Mouse (Mus musculus): ENCODE measurements around the gene Itprip. TPM values are rescaled to one million over a fixed set of nuclear protein-coding genes. Genes with fewer than 3 reads are reported as not detected.

The Itprip gene
- polyA plus RNA-seq, 1 experiment from 2014 or later: 2.7 TPM

GRCm38 (mm10) chr19:47931982-47932638 lies 13.0 kb upstream of the Itprip start:
- Histone ChIP-seq H3K4me3 (ENCODE audit: low read depth, low read length) (no peak overlapping the region), H3K27ac (ENCODE audit: low read depth, low read length) (no peak overlapping the region), H3K9me3 (ENCODE audit: control insufficient read depth) (no peaks in the 10 kb centered on the region), H3K27me3 (replicated peaks; ENCODE audit: control insufficient read depth, insufficient read depth, low read length) (no peaks in the 10 kb centered on the region), H3K9ac (ENCODE audit: low read depth, low read length) (no peak overlapping the region), H3K4me2 (replicated peaks; ENCODE audit: low read depth) (no peak overlapping the region), H3K36me3 (ENCODE audit: control insufficient read depth, insufficient read depth) (no peaks in the 10 kb centered on the region), H3K4me1 (replicated peaks; ENCODE audit: control insufficient read depth, insufficient read depth, low read length) (no peaks in the 10 kb centered on the region)
- WGBS: 41% methylated on average over 7 of the region's 7 CpGs
- ATAC-seq: 0 out of 2 replicates have a peak, but pooled peaks have one; percentile 33
- peak; percentile 91 for TF ChIP-seq CTCF (IDR thresholded peaks at IDR 0.05; ENCODE audit: low read depth)

GRCm38 (mm10) chr19:47929043-47929442 lies 9.9 kb upstream of the Itprip start:
- TF ChIP-seq CTCF (IDR thresholded peaks at IDR 0.05; ENCODE audit: low read depth): no peak
- H3K9ac ChIP-seq (ENCODE audit: low read depth, low read length): no peak overlapping the region
- no peaks in the 10 kb centered on the region for H3K9me3 ChIP-seq (ENCODE audit: control insufficient read depth)
- 62% methylated on average over 4 of the region's 4 CpGs for whole genome bisulfite sequencing
- H3K4me1 ChIP-seq (replicated peaks; ENCODE audit: control insufficient read depth, insufficient read depth, low read length): no peaks in the 10 kb centered on the region
- H3K4me3 ChIP-seq (ENCODE audit: low read depth, low read length): no peak overlapping the region
- no peaks in the 10 kb centered on the region for H3K36me3 ChIP-seq (ENCODE audit: control insufficient read depth, insufficient read depth)
- H3K27ac ChIP-seq (ENCODE audit: low read depth, low read length): no peak overlapping the region
- H3K27me3 ChIP-seq (replicated peaks; ENCODE audit: control insufficient read depth, insufficient read depth, low read length): no peaks in the 10 kb centered on the region
- H3K4me2 ChIP-seq (replicated peaks; ENCODE audit: low read depth): no peak overlapping the region
- no peak for ATAC-seq

GRCm38 (mm10) chr19:47927032-47927431 lies 7.9 kb upstream of the Itprip start:
- H3K27ac ChIP-seq (ENCODE audit: low read depth, low read length): no peak overlapping the region
- ATAC-seq: no peak
- WGBS: 87% methylated on average over 2 of the region's 2 CpGs
- no peaks in the 10 kb centered on the region for H3K27me3 ChIP-seq (replicated peaks; ENCODE audit: control insufficient read depth, insufficient read depth, low read length)
- H3K4me3 ChIP-seq (ENCODE audit: low read depth, low read length): no peak overlapping the region
- TF ChIP-seq CTCF (IDR thresholded peaks at IDR 0.05; ENCODE audit: low read depth): no peak
- H3K9ac ChIP-seq (ENCODE audit: low read depth, low read length): no peak overlapping the region
- H3K4me1 ChIP-seq (replicated peaks; ENCODE audit: control insufficient read depth, insufficient read depth, low read length): no peaks in the 10 kb centered on the region
- H3K9me3 ChIP-seq (ENCODE audit: control insufficient read depth): no peaks in the 10 kb centered on the region
- no peaks in the 10 kb centered on the region for H3K36me3 ChIP-seq (ENCODE audit: control insufficient read depth, insufficient read depth)
- no peak overlapping the region for H3K4me2 ChIP-seq (replicated peaks; ENCODE audit: low read depth)

- WGBS: 66% methylated on average over 7 of the region's 7 CpGs
- ATAC-seq: no peak
- no peaks in the 10 kb centered on the region for H3K9me3 ChIP-seq (ENCODE audit: control insufficient read depth)
- no peak overlapping the region for H3K27ac ChIP-seq (ENCODE audit: low read depth, low read length)
- no peak overlapping the region for H3K4me2 ChIP-seq (replicated peaks; ENCODE audit: low read depth)
- no peak overlapping the region for H3K9ac ChIP-seq (ENCODE audit: low read depth, low read length)
- H3K36me3 ChIP-seq (ENCODE audit: control insufficient read depth, insufficient read depth): no peaks in the 10 kb centered on the region
- H3K27me3 ChIP-seq (replicated peaks; ENCODE audit: control insufficient read depth, insufficient read depth, low read length): no peaks in the 10 kb centered on the region
- H3K4me3 ChIP-seq (ENCODE audit: low read depth, low read length): no peak overlapping the region
- TF ChIP-seq CTCF (IDR thresholded peaks at IDR 0.05; ENCODE audit: low read depth): no peak
- H3K4me1 ChIP-seq (replicated peaks; ENCODE audit: control insufficient read depth, insufficient read depth, low read length): no peaks in the 10 kb centered on the region
Measured at GRCm38 (mm10) chr19:47925819-47926218, 6.7 kb upstream of the Itprip start.

- no peaks in the 10 kb centered on the region for H3K9me3 ChIP-seq (ENCODE audit: control insufficient read depth)
- peak overlapping the region; percentile 78 for H3K4me3 ChIP-seq (ENCODE audit: low read depth, low read length)
- no peak for TF ChIP-seq CTCF (IDR thresholded peaks at IDR 0.05; ENCODE audit: low read depth)
- H3K36me3 ChIP-seq (ENCODE audit: control insufficient read depth, insufficient read depth): no peaks in the 10 kb centered on the region
- H3K9ac ChIP-seq (ENCODE audit: low read depth, low read length): peak overlapping the region; percentile 78; the same call in 1 of the 2 replicates
- no peak for ATAC-seq
- H3K4me2 ChIP-seq (replicated peaks; ENCODE audit: low read depth): peak overlapping the region; percentile 94
- WGBS: 2% methylated on average over 8 of the region's 8 CpGs
- H3K27me3 ChIP-seq (replicated peaks; ENCODE audit: control insufficient read depth, insufficient read depth, low read length): no peaks in the 10 kb centered on the region
- 0 out of 2 replicates have a peak, but pooled peaks cover 3% of the 10 kb centered on the region for H3K4me1 ChIP-seq (replicated peaks; ENCODE audit: control insufficient read depth, insufficient read depth, low read length)
- H3K27ac ChIP-seq (ENCODE audit: low read depth, low read length): peak overlapping the region; percentile 85; the same call in 1 of the 2 replicates
Measured at GRCm38 (mm10) chr19:47919966-47920375, 872 bp upstream of the Itprip start.

- ATAC-seq: 0 out of 2 replicates have a peak, but pooled peaks have one; percentile 2
- TF ChIP-seq CTCF (IDR thresholded peaks at IDR 0.05; ENCODE audit: low read depth): no peak
- H3K9ac ChIP-seq (ENCODE audit: low read depth, low read length): peak overlapping the region; percentile 78
- no peaks in the 10 kb centered on the region for H3K27me3 ChIP-seq (replicated peaks; ENCODE audit: control insufficient read depth, insufficient read depth, low read length)
- peak overlapping the region; percentile 85; the same call in 1 of the 2 replicates for H3K27ac ChIP-seq (ENCODE audit: low read depth, low read length)
- peak overlapping the region; percentile 94 for H3K4me2 ChIP-seq (replicated peaks; ENCODE audit: low read depth)
- no peaks in the 10 kb centered on the region for H3K36me3 ChIP-seq (ENCODE audit: control insufficient read depth, insufficient read depth)
- H3K4me1 ChIP-seq (replicated peaks; ENCODE audit: control insufficient read depth, insufficient read depth, low read length): 0 out of 2 replicates have a peak, but pooled peaks cover 3% of the 10 kb centered on the region
- H3K9me3 ChIP-seq (ENCODE audit: control insufficient read depth): no peaks in the 10 kb centered on the region
- WGBS: under 1% methylated on average over 29 of the region's 29 CpGs
- H3K4me3 ChIP-seq (ENCODE audit: low read depth, low read length): peak overlapping the region; percentile 78
Measured at GRCm38 (mm10) chr19:47918455-47919101, 521 bp downstream of the Itprip start.
